ENCODE assay signal across 28 mouse cellular contexts in genomic region chr1:42591855-42592254, GRCm38 (mm10).
DNase-seq lines count a peak whose midpoint lies in the region; ATAC-seq and TF ChIP-seq lines count a peak whose summit lies in the region.
"Had no signal": no experiment of that assay in that cellular context is flagged by ENCODE, and none has a peak within 500 bp of the region (broad histone marks: within the 10 kb centered on the region; RNA-seq: fewer than 3 reads in every experiment).

No protein-coding gene starts in this region.

- peak; percentile 46; the same call in 1 of the 2 replicates for ATAC-seq in kidney, postnatal 0 days (replicated peaks; ENCODE audit: low FRiP score, low read depth)
- ATAC-seq in stomach, postnatal 0 days (ENCODE audit: low FRiP score, low TSS enrichment) = peak; percentile 80
- ATAC-seq: activated CD4-positive, CD25-positive, alpha-beta regulatory T cell, adult 4 months; CD4-positive, CD25-positive, alpha-beta regulatory T cell, adult 4 months; forebrain, postnatal 0 days; hindbrain, postnatal 0 days; midbrain, embryonic 16.5 days had no signal

- H3K4me2 ChIP-seq in kidney, postnatal 0 days (ENCODE audit: low read length) = no peak overlapping the region
- H3K4me2 ChIP-seq in stomach, postnatal 0 days (replicated peaks; ENCODE audit: low read depth) = no peak overlapping the region
- H3K4me2 ChIP-seq: neural tube, embryonic 15.5 days; stomach, embryonic 15.5 days had no signal

- TF ChIP-seq EP300 in stomach, postnatal 0 days (optimal IDR thresholded peaks at IDR 0.05) = no peak

- 57% methylated on average over 1 of the region's 1 CpGs for WGBS in kidney, postnatal 0 days
- 58% methylated on average over 1 of the region's 1 CpGs for WGBS in stomach, postnatal 0 days

- in situ Hi-C loops in ES-E14 (cut with MboI; ENCODE audit: low sequenced_read_pairs in 2 of 2, unreplicated experiment in 2 of 2) = no loop called here

- no peak overlapping the region for H3K9ac ChIP-seq in kidney, postnatal 0 days (ENCODE audit: low read depth, low read length)
- H3K9ac ChIP-seq in ES-E14 (ENCODE audit: insufficient read depth, low read depth, low read length, poor library complexity, severe bottlenecking) = no peak overlapping the region
- no peak overlapping the region for H3K9ac ChIP-seq in stomach, postnatal 0 days (ENCODE audit: low read length)
- H3K9ac ChIP-seq: forebrain, postnatal 0 days; neural tube, embryonic 15.5 days; stomach, embryonic 15.5 days had no signal

- no peak overlapping the region for H3K4me3 ChIP-seq in kidney, postnatal 0 days (replicated peaks; ENCODE audit: low read depth, low read length)
- H3K4me3 ChIP-seq in ES-E14 (ENCODE audit: insufficient read depth in 1 of 2, low read depth in 1 of 2, low read length in 2 of 2, poor library complexity in 1 of 2, severe bottlenecking in 1 of 2) = no peak overlapping the region
- no peak overlapping the region for H3K4me3 ChIP-seq in stomach, postnatal 0 days (ENCODE audit: low read depth, low read length)
- H3K4me3 ChIP-seq: forebrain, embryonic 10.5 days; heart, embryonic 10.5 days; hindbrain, embryonic 10.5 days; limb, embryonic 10.5 days; neural tube, embryonic 15.5 days; stomach, embryonic 15.5 days had no signal

- no peaks in the 10 kb centered on the region for H3K4me1 ChIP-seq in kidney, postnatal 0 days (replicated peaks; ENCODE audit: insufficient read depth, low read length)
- H3K4me1 ChIP-seq in ES-E14 (ENCODE audit: control insufficient read depth in 2 of 2, insufficient read depth in 2 of 2, low read length in 2 of 2, poor library complexity in 1 of 2) = no peaks in the 10 kb centered on the region
- H3K4me1 ChIP-seq in stomach, postnatal 0 days (replicated peaks; ENCODE audit: control insufficient read depth, insufficient read depth) = no peaks in the 10 kb centered on the region
- H3K4me1 ChIP-seq: neural tube, embryonic 15.5 days; stomach, embryonic 15.5 days had no signal

- no peaks in the 10 kb centered on the region for H3K36me3 ChIP-seq in kidney, postnatal 0 days (ENCODE audit: insufficient read depth, low read length)
- H3K36me3 ChIP-seq in ES-E14 (ENCODE audit: control insufficient read depth, insufficient read depth, low read length, poor library complexity, severe bottlenecking) = no peaks in the 10 kb centered on the region
- no peaks in the 10 kb centered on the region for H3K36me3 ChIP-seq in stomach, postnatal 0 days (ENCODE audit: control insufficient read depth, insufficient read depth, low read length)
- H3K36me3 ChIP-seq: forebrain, embryonic 10.5 days; heart, embryonic 10.5 days; hindbrain, embryonic 10.5 days; limb, embryonic 10.5 days; neural tube, embryonic 15.5 days; stomach, embryonic 15.5 days had no signal

- no peak for DNase-seq in kidney, postnatal 0 days (ENCODE audit: low spot score)
- no peak for DNase-seq in kidney, postnatal 25 days
- DNase-seq in right cerebral cortex, adult 18-20 months = peak; percentile 39
- DNase-seq in right cerebral cortex, postnatal 14 days = no peak
- DNase-seq in ES-E14 (ENCODE audit: low read depth, low spot score) = no peak
- peak; percentile 18 for DNase-seq in stomach, postnatal 0 days (ENCODE audit: low spot score)
- DNase-seq in urinary bladder, postnatal 36 days (ENCODE audit: low spot score in 2 of 2) = no peak
- no peak for DNase-seq in c-Kit-positive CD71-positive TER-119-positive erythroid progenitor cells, embryonic 14.5 days (ENCODE audit: low spot score)
- DNase-seq: adrenal gland, postnatal 10 days; cerebellum, adult 18-20 months; forebrain, postnatal 0 days; gastrocnemius, postnatal 36 days; kidney, adult 18-20 months; kidney, postnatal 14 days; layer of hippocampus, adult 9-11 months; lung, adult 18-20 months; lung, postnatal 14 days; retina, postnatal 1 day had no signal

- H3K27me3 ChIP-seq in kidney, postnatal 0 days (ENCODE audit: insufficient read depth, low read length) = no peaks in the 10 kb centered on the region
- no peaks in the 10 kb centered on the region for H3K27me3 ChIP-seq in stomach, postnatal 0 days (ENCODE audit: control insufficient read depth, insufficient read depth, low read length)
- H3K27me3 ChIP-seq: neural tube, embryonic 15.5 days; stomach, embryonic 15.5 days had no signal

- no peaks in the 10 kb centered on the region for H3K9me3 ChIP-seq in kidney, postnatal 0 days (replicated peaks; ENCODE audit: low read length)
- H3K9me3 ChIP-seq in ES-E14 (ENCODE audit: control insufficient read depth, insufficient read depth, low read depth, low read length) = no peaks in the 10 kb centered on the region
- no peaks in the 10 kb centered on the region for H3K9me3 ChIP-seq in stomach, postnatal 0 days (ENCODE audit: control insufficient read depth, low read length)
- H3K9me3 ChIP-seq: forebrain, embryonic 10.5 days; heart, embryonic 10.5 days; hindbrain, embryonic 10.5 days; limb, embryonic 10.5 days; neural tube, embryonic 15.5 days; stomach, embryonic 15.5 days had no signal

- H3K27ac ChIP-seq in kidney, postnatal 0 days = no peak overlapping the region
- H3K27ac ChIP-seq in ES-E14 (ENCODE audit: insufficient read depth, low read depth, low read length, poor library complexity, severe bottlenecking) = no peak overlapping the region
- H3K27ac ChIP-seq in stomach, postnatal 0 days (replicated peaks) = no peak overlapping the region
- H3K27ac ChIP-seq: forebrain, embryonic 10.5 days; heart, embryonic 10.5 days; hindbrain, embryonic 10.5 days; hindbrain, postnatal 0 days; limb, embryonic 10.5 days; neural tube, embryonic 15.5 days; stomach, embryonic 15.5 days had no signal

- TF ChIP-seq CTCF in kidney, postnatal 0 days (IDR thresholded peaks at IDR 0.05; ENCODE audit: low read depth) = no peak
- TF ChIP-seq CTCF in stomach, postnatal 0 days (IDR thresholded peaks at IDR 0.05; ENCODE audit: low read depth) = no peak

TF ChIP-seq in ES-E14, 5 proteins besides CTCF, POLR2A, EP300 and RAD21:
- TF ChIP-seq ZC3H11A (IDR thresholded peaks at IDR 0.05; ENCODE audit: borderline replicate concordance, low read depth, low read length) (no peak), HCFC1 (IDR thresholded peaks at IDR 0.05; ENCODE audit: borderline replicate concordance, insufficient read depth, low read length) (no peak), MAFK (IDR thresholded peaks at IDR 0.05; ENCODE audit: insufficient read depth, low read depth, low read length) (peak; percentile 84; the same call in 1 of the 2 replicates), CHD2 (IDR thresholded peaks at IDR 0.05; ENCODE audit: low read depth, low read length) (no peak)

Comparison
In these comparisons a context has a peak if more than half of its experiments do, and no peak if none do; other contexts are left out.
1. DNase-seq: peak in right cerebral cortex, adult 18-20 months (single experiment) and stomach, postnatal 0 days (single experiment); none in kidney, postnatal 0 days (single experiment), kidney, postnatal 25 days (0 of 2), right cerebral cortex, postnatal 14 days (single experiment), ES-E14 (single experiment), urinary bladder, postnatal 36 days (0 of 2) and c-Kit-positive CD71-positive TER-119-positive erythroid progenitor cells, embryonic 14.5 days (single experiment).